Mouse (Mus musculus): ENCODE data around the gene Abcb1a. TPM values are rescaled to one million over a fixed set of nuclear protein-coding genes. Genes with fewer than 3 reads are reported as not detected.
"Not testable (repeated sequence)": the region's sequence is repeated elsewhere in the genome, so short reads cannot be mapped to it uniquely, and the experiment has no call there.

The Abcb1a gene
- polyA plus RNA-seq, 3 experiments from 2014 or later = 28.5 to 43.6 (median 33.0) TPM

DNA sequence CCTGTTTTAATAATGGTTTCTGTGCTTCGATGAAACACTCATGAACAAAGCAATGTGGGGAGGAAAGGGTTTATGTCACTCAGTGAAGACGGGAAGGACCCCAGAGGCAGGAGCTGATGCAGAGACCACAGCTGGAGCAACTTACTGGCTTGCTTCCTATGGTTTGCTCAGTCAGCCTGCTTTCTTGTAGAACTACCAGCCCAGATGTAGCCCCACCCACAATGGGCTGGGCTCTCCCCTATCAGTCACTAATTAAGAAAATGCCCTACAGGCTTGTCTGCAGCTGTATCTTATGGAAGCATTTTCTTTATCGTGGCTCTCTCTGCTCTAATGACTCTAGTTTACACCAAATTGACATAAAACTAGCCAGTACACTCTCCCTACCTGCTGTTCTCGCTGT is 67.9 kb downstream of the Abcb1a start:
- no peak for ATAC-seq

DNA sequence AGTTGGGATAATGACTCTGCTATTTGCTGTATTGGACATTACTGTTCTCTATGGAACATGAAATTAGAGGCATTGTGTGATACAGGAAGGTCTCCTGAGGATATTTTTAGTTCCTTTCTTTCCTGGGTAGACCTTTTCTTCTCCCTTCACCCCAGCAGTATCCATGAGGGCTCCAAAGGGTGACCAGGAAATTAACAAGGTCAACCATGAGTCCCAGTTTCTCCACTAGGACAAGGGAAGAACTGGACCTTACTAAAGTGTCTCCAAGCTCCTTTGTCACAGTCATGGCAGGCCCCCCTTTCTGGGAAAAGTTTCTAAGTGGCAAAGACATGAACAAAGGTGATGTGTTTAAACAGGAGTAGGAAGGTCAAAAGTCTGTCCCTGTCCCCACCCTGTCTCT is 72.8 kb downstream of the Abcb1a start:
- no peak for ATAC-seq

DNA sequence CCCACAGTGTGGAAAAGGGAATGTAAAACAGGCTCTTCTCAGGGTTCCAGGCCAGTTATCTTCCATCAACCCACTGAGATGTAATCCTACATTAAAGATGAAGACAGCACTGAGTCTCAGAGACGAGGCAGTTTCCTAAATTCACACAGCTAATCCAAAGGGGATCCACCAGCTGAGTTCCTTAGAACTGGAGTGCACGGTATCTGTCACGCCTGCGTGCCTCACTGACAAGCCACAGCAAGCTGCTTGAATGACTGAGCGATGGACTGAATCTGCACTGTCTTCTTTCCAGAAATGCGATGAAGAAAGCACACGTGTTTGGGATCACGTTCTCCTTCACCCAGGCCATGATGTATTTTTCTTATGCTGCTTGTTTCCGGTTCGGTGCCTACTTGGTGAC is 73.4 kb downstream of the Abcb1a start:
- not testable (repeated sequence) for ATAC-seq

DNA sequence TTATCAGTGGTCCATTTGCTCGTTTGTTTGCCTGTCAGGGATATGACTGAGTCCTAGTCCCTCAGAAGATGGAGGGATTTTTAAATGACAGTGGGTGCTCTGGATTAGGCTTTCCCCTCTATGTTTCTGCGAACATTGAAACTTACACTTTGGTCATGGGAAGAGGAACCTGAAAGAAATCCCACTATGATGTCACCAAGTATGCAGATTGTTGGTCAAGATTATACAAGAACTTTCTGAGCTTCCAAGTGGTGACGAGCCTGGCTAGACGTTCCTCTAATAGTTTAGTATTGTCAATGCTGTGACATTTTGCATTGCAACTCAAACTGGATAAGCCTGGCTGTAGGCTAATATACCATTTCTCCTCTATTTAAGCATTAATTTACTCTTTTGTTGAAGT is 76.5 kb downstream of the Abcb1a start:
- ATAC-seq = no peak

DNA sequence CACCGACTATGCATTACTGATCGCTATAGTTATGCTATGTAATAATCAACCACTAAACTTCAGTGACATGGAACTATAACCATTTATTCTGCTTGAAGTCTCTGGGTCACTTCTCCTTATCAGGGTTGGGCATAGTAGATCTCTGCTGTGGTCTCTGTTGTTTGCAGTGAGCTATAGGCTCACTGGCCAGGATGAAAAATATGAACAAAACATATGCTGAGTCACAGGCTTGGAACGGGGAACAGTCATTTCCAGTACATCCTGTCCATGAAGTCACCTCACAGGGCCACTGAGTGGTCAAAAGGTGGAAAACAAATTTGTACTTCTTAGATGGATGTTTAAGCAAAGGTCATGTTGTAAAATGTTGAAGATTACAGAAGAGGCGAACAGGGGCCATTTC is 77.2 kb downstream of the Abcb1a start:
- no peak for ATAC-seq

DNA sequence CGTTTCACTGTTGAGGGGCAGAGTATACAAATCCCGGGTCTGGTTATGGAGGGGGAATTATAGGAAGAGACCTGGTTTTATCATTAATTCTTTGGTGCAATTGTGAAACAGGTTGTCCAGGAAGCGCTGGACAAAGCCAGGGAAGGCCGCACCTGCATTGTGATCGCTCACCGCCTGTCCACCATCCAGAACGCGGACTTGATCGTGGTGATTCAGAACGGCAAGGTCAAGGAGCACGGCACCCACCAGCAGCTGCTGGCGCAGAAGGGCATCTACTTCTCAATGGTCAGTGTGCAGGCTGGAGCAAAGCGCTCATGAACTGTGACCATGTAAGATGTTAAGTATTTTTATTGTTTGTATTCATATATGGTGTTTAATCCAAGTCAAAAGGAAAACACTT is 87.4 kb downstream of the Abcb1a start:
- not testable (repeated sequence) for ATAC-seq

DNA sequence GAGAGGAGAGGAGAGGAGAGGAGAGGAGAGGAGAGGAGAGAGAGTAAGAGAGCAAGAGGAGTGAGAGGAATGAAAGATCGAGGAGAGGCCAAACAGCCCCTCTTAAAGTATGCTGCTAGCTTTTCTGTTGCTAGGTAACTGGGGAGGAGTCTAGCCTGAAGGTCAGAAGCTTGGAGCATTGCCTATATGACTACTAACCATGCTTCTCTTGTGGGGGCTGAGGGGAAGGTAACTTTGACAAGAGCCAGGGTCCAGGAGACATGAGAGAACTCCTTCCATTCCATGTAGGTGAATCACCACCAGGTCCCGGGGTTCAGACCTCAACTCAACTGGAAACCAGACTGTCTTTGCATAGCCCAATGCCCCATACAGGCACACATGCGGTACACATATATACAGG is 113.0 kb downstream of the Abcb1a start:
- no peak for ATAC-seq

DNA sequence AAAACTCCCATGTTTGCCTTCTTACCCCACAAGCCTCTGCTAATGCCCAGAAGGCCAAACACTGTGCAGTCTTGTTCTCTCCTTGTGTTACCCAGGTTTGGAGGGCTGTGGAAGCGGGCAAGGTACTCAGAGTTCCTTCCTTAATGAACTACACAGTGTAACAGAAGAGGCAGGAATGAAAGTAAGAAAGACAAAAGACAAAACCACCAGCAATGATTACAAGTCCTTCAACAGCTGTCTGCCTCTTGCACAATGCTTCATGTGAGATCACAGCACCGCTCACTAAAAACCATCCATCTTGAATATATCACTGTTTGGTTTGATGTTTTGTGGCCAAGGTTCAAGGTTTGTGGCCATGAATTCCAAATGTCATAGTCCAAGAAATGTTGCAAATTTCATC is 118.4 kb downstream of the Abcb1a start:
- ATAC-seq = no peak

DNA sequence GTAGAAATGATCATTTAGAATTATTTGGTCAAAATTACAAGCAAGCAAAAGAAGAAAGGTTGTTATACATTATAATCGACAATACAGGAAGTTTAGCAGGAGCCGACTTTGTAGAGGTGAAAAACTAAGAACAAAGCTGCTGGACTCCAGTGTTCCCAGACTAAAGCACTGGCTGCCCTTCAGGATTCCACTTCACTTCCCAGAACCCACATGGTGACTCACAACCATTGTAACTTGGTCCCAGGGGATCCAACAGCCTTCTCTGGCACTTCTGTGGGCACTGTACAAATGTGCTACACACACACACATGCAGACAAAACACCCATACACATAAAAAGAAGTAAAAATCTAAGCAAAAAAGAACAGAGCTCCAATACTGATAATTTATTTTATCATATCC is 118.9 kb downstream of the Abcb1a start:
- no peak for ATAC-seq

DNA sequence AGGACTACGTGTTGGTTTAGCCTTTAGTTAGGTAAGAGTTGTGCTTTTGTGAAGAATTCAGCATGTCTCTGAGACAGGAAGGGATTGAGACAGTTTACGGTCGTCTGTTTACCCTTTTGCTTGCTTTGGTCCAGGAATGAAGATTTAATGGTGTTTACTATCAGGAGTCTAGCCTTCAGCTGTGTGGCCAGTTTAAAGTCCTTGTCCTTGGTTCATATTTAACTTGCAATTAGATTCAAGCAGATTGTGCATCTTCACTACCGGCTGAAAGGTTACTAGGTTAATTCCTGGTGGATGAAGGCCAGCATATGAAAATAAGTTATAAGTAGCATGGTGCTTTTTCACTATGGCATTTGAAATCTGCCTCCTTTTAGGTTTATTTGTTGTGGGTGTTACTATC is 132.4 kb downstream of the Abcb1a start:
- ATAC-seq = no peak

Other genes starting within 250 kb of the Abcb1a start
- 10 to 100 TPM in 1 of 3 experiments, 1 to 10 TPM in 2; 7.2 to 31.0 (median 8.9) TPM for gene Dbf4, start 237.4 kb upstream of the Abcb1a start, polyA plus RNA-seq (2017; shearing (Covaris generic))
- 10 to 100 TPM; 20.7 to 26.7 (median 26.6) TPM for gene Slc25a40, start 237.2 kb upstream of the Abcb1a start, polyA plus RNA-seq (2017; shearing (Covaris generic))
- 1 to 10 TPM; 2.1 to 3.8 (median 2.9) TPM for gene Rundc3b, start 37.1 kb upstream of the Abcb1a start, polyA plus RNA-seq (2017; shearing (Covaris generic))
- 10 to 100 TPM; 11.1 to 15.5 (median 13.6) TPM for gene Abcb1b, start 138.1 kb downstream of the Abcb1a start, polyA plus RNA-seq (2017; shearing (Covaris generic))
- gene Abcb4, start 233.6 kb downstream of the Abcb1a start, polyA plus RNA-seq (2017; shearing (Covaris generic)) = 1 to 10 TPM in 1 of 3 experiments, under 1 TPM in 1, not detected in 1; 0.77 to 1.0 TPM